Mouse (Mus musculus) adrenal gland, adult 2 months (tissue): Measurements from ENCODE around the gene Cyb5r1. TPM values are rescaled to one million over a fixed set of nuclear protein-coding genes. Genes with fewer than 3 reads are reported as not detected.

Source experiments
- DNase-seq: peaks from one replicate; pipeline ENCODE4 v3.0.0; 2021
- long read RNA-seq: library from polyadenylated mRNA; stranded (forward); transcript quantifications from one replicate; pipeline ENCODE4 v2.0.0, GENCODE M21; 2021
- polyA plus RNA-seq: library from polyadenylated mRNA; depleted of rRNA; stranded (reverse); fragments of >200 nt; gene quantifications from 2 replicates; pipeline ENCODE4 v1.2.3, GENCODE M21; 2012; rRNA removed
- total RNA-seq, 2 experiments: library from RNA; stranded (reverse); gene quantifications; 2 replicates each; pipeline ENCODE4 v1.2.3; 2021

Gene Cyb5r1
- total RNA-seq (10 to 100 TPM; 34.2 to 82.9 TPM), polyA plus RNA-seq (81.8 and 85.3 TPM in 2 replicates)
- long read RNA-seq, transcript Cyb5r1-201 (9 exons, 1,837 nt): major isoform, 23 of 30 reads
- long read RNA-seq, partial matches to known transcripts: 2 of 30 reads
- long read RNA-seq, other reads (novel, unspliced or antisense): 4 of 30 reads

- peak; percentile 92 for DNase-seq
Observed at GRCm38 (mm10) chr1:134405509-134406413, at the start of gene Cyb5r1. Gene Cyb5r1, plus strand, starts transcription at chr1:134405559.

GRCm38 (mm10) chr1:134357461-134357860 lies 47.9 kb upstream of the Cyb5r1 start:
- no peak for DNase-seq

DNA sequence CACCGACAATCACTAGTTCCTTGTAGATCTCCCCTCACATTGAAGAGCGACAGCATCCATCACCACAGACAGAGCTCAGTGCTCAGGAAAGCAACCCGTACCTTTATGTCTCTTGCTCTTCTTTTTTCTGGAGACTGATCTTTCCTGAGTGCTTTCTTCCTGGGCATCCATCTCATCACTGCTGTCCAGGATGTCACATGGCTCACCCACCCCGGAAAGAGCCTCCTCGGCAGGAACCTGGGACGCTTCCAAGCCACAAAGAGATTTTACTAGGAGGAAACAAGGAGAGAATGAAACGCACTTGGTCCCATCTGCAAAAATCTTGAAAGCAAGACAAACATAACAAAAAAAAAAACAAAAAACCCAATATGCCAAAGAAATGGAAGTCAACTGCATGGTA lies 44.7 kb upstream of the Cyb5r1 start:
- no peak for DNase-seq

- no peak for DNase-seq
Observed at GRCm38 (mm10) chr1:134361195-134361856, 44.0 kb upstream of the Cyb5r1 start.

DNA sequence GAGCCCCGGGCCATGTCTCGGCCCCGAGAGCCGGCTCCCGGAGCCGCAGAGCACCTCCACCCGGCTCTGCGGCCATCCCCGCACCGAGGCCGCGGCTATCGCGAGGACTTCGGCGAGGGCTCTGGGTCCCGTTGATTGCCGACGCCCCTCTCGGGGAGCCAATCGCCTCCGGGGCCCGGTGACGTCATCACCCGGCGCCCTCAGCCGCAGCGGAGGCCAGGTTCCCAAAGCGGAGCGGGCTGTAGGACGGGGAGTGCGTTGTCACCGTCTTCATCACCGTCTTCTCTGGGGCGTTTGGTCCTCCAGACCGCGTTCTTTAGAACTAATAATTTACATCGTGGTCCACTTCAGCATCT lies 43.5 kb upstream of the Cyb5r1 start, which contains the start of gene Tmem183a:
TSS of gene Tmem183a (minus strand) at position 123 of the 356 bp plus-strand sequence.
- DNase-seq: peak; percentile 98

- DNase-seq: no peak
Observed at GRCm38 (mm10) chr1:134363194-134363593, 42.2 kb upstream of the Cyb5r1 start.

- no peak for DNase-seq
Observed at GRCm38 (mm10) chr1:134365491-134365890, 39.9 kb upstream of the Cyb5r1 start.

DNA sequence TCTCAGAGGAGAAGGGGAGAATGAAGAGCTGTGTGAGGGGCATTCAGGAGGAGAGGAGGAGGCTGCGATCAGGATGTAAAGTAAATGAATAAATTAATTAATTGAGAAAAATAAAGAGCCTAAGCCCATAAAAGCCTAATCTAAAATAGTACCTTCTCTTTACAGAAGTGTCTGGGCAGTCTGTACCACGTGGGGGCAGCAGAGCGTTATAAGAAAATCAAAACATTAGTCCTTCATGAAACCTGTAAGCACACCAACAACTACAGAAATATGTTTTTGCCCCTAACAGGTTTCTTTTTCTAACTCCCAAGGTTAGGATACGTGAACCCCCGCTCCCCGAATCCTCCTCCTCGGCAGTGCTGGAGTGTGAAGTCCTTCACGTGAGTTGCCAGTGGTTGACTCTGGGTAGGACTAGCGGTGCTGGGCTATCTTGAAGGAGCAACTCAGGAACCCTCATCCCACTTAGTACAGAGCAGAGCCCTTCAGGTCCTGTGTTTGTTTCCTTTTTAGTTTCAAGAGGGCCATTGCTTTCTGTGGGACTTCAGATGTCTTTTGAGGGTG lies 36.5 kb upstream of the Cyb5r1 start:
- peak; percentile 59 for DNase-seq

DNA sequence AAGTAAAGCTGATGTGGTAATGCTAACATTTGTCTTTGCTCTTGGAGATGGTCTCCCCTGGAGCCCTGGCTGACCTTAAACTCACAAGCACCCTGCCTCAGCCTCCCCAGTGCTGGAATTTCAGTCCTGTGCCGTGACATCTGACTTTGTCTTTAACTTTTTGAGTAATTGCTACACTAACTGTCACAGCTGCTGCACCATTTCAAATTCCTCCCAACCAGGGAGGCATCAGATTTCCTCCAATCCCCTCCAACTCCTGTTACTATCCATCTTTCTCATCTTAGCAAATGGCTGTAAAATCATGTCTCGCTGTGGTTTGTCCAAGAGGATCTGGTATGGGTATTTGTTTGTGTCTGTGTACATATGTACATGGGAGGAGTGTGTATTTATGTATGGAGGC lies 31.2 kb upstream of the Cyb5r1 start:
- DNase-seq: no peak

DNA sequence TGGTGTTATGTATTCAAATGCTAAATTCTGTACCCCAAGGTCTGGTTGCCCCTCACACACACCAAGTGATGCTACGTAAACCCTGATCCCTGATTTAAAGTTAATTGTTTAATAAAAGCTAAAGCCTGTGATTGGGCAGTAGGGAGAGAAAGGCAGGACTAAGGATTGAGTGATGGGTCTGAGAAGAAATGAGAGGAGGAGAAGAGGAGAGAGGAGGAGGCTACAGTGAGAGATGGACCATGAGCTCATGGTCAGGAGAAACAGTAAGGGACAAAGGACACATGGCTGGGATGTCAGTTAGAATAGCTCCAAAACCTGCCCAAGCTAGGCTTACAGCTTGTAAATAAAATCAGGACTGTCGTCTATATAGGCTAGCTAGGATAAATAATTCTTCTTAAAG lies 24.3 kb upstream of the Cyb5r1 start:
- no peak for DNase-seq

DNA sequence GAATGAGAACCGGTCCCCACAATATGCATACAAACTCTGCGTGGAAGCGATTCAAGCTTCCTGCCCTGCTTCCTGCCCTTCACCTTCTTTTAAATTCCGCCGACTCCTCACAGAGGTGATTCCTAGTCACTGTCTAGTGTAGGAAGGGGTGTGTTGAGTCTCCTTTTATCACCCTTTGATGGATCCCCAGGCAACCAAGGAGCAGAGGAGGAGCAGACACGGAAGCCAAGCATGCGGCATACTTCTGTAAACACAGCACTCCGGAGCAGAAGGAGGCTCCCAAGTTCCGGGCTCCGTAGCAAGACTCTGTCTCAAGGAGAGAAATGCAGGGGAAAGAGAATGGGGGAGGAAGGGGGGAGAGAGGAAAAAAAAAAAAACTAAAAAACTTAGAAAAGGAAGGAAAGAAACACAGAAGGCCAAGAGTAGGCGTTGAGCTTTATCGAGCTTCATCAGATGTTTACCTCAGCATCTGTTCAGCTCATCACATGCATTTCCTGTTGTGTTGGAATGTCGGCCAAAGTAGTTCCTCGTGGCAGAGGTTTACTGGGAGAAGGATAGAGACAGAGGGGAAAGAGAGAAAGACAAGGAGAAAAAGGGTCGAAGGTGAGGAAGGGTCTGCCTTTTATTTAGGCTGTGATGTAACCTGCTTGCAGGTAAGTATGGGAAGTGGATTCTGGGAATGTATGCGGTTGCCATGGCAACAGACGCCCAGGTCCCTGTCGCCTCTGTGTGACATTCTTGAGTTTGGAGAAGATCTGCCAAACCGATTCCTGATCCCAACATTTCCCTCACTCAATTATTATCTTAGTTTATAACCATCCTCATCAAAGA lies 23.3 kb upstream of the Cyb5r1 start:
- no peak for DNase-seq

DNA sequence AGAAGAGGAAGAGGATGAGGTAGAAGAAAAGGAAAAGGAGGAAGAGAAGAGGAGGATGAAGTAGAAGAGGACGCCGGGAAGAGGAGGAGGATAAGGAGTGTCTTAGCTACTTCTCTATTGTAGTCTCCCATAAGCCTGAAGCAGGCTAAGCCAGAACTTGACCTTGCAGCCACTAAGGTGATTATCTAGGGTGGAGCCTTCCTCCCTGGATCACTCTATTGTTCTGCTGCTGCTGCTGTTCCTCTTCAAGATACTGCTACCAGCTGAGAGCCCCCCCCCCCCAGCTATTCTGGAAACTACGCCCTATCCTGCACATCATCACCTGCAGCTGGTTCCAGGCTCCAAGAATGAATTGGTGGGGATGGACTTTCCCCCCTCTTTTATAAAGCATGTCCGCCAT lies 20.8 kb upstream of the Cyb5r1 start:
- no peak for DNase-seq

DNA sequence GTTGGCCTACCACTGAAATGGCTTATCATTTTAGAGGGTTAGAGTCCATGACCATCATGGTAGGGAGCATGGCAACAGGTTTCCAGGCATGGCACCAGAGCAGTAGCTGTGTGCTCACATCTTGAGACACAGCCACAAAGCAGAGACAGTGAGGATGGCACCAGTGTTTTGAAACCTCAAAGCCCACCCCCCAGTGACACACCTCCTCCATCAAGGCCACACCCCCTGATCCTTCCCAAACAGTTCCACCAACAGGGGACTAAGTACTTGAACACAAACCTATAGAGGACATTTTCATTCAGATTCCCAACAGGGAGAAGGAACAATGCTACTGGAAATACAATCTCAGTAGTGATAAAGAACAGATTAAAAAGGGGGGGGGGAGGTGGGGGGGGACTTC lies 20.2 kb upstream of the Cyb5r1 start:
- DNase-seq: no peak

- no peak for DNase-seq
Observed at GRCm38 (mm10) chr1:134385666-134386065, 19.7 kb upstream of the Cyb5r1 start, which contains the start of gene 4933406M09Rik. Gene 4933406M09Rik, plus strand, starts transcription at chr1:134385940.

DNA sequence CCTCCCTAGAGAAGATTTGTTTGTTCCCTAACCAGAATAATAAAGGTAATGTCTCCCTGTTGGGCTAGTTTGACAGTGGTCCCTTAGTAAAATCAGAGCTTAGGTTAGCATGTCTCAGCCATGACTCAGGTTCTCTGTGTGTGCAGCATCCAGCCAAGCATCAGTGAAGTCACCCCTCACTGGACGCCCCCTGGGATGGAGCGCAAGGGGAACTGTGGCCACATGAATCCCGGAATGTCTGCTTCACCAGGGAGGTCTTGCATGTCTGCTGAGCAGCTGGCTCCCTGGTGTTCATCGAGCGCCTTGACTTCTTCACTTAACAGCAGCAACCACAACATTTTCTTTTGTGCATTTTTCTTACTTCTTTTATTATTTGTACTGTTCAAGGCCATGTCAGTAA lies 11.5 kb upstream of the Cyb5r1 start:
- DNase-seq: no peak

- no peak for DNase-seq
Observed at GRCm38 (mm10) chr1:134398210-134398609, 7.1 kb upstream of the Cyb5r1 start.

DNA sequence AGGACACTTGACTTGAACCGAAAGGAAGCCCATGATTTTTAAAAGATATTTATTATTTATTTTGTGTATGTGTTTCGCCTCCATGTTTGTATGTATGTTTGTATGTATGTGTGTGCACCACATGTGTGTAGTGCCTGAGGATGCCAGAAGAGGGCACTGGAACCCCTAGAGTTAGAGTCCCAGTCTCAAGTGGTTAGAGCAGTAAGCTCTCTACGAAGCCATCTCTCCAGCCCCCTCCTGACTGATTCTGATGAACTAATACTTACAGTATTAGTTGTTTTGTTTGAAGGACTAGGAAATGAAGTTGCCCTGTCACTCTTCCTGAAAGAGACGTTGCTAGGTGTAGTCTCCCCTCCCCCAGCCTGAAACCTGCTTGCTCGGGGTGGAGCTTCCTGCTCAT lies 5.6 kb upstream of the Cyb5r1 start:
- DNase-seq: no peak

- DNase-seq: no peak
Observed at GRCm38 (mm10) chr1:134406414-134406771, 1.0 kb downstream of the Cyb5r1 start.

DNA sequence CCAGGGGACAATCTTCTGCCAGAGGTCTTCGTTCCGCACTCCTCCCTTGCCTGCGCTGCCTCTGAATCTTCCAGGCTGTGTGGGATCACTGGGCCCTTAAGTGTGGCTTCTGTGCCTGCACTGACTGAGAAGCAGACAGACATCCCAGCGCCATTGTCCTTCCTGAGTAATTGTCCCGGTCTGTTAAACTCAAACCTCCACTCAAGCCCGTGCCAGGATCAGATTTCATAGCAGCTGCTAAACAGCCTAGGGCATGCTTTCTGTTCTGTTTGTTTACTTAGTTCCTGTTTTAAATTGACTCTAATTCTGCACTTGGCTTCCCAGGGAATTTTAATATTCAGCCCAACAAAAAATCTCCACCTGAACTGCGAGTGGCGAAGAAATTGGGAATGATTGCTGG lies 2.7 kb downstream of the Cyb5r1 start:
- DNase-seq: no peak

GRCm38 (mm10) chr1:134411706-134412629 lies 6.6 kb downstream of the Cyb5r1 start:
- DNase-seq: no peak

DNA sequence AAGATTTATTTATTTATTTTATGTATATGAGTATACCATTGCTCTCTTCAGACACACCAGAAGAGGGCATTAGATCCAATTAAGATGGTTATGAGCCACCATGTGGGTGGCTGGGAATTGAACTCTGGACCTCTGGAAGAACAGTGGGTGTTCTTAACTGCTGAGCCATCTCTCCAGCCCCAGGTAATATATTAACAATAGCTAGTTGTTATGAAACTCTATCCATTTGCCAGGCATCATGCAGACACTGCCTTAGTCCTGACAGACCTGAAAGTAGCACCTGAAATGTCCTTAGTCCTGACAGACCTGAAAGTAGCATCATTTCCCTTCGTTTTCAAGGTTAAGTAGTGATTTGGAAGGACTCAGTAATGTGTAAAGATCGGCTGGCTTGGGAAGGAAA lies 8.7 kb downstream of the Cyb5r1 start:
- no peak for DNase-seq
